Mouse (Mus musculus): ENCODE data around the gene Cap1. TPM values are rescaled to one million over a fixed set of nuclear protein-coding genes. Genes with fewer than 3 reads are reported as not detected.

The Cap1 gene
- total RNA-seq, 2 experiments from 2014 or later: 296 to 316 TPM

- no peak overlapping the region for H3K27ac ChIP-seq
- no peak for TF ChIP-seq CTCF (conservative IDR thresholded peaks at IDR 0.05)
- no peak for DNase-seq (ENCODE audit: low spot score in 2 of 2)
- H3K4me3 ChIP-seq: no peak overlapping the region
Observed at GRCm38 (mm10) chr4:122811824-122812223, 74.0 kb downstream of the Cap1 start.

DNA sequence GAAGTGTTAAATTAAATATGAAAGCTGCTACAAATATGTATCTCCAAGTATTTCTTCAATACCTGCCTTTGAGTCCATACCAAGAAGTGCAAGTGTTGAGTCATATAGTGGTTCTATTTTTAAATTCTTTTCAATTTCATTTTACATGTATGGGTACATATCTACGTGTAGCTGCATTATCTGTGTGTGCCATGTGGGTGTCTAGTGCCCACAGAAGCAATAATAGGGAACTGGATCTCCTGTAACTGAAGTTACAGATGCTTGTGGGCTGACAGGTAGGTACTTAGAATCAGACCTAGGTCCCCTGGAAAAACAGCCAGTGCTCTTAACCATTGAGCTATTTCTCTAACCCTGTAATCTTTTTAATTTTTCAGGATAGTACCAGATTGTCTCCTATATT lies 74.7 kb downstream of the Cap1 start:
- no peak for DNase-seq (ENCODE audit: low spot score in 2 of 2)
- TF ChIP-seq CTCF (conservative IDR thresholded peaks at IDR 0.05): no peak
- H3K4me3 ChIP-seq: no peak overlapping the region
- H3K27ac ChIP-seq: no peak overlapping the region

Other genes starting within 250 kb of the Cap1 start
- gene 9530002B09Rik, start 196.8 kb downstream of the Cap1 start, total RNA-seq (2021): not detected
- gene Ppt1, start 49.8 kb downstream of the Cap1 start, total RNA-seq (2021): 10 to 100 TPM; 84.6 to 88.1 TPM
- 10 to 100 TPM; 45.8 to 49.1 TPM for gene Mfsd2a, start 75.1 kb upstream of the Cap1 start, total RNA-seq (2021)
- 10 to 100 TPM; 31.8 to 32.4 TPM for gene Mycl, start 109.6 kb upstream of the Cap1 start, total RNA-seq (2021)
- gene Trit1, start 130.5 kb upstream of the Cap1 start, total RNA-seq (2021): 10 to 100 TPM; 27.5 to 29.4 TPM
- under 1 TPM; 0.20 to 0.29 TPM for gene Bmp8b, start 219.1 kb upstream of the Cap1 start, total RNA-seq (2021)
- not detected for gene Oxct2b, start 230.2 kb upstream of the Cap1 start, total RNA-seq (2021)

Measured in layer of hippocampus, adult 2 months (tissue).